ENCODE assay signal across 17 mouse cellular contexts in the genomic region with DNA sequence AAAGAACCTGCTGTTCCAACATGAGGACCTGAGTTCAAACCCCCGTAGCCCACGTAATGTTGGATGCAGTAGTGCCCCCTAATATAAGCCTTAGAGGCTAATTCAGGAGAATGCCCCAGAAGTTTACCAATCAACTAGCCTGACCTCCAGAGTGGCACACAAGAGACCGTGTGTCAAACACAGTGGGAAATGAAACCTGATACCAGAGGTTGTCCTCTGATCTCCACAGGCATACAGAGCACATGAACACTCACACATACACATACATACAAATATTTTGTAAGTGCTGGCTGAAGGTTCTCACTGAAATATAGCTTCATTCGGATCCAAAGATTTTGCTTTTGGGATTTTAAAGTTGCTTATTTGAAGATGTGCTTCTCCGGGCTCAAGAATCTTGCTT. TPM values are rescaled to one million over a fixed set of nuclear protein-coding genes. Genes with fewer than 3 reads are reported as not detected.
A peak's percentile ranks its signal among the peaks of the same experiment; 100 is the strongest.
DNase-seq lines count a peak whose midpoint lies in the region; ATAC-seq lines count a peak whose summit lies in the region.
"Had no signal": no experiment of that assay in that cellular context is flagged by ENCODE, and none has a peak within 500 bp of the region (broad histone marks: within the 10 kb centered on the region; RNA-seq: fewer than 3 reads in every experiment).

No protein-coding gene starts in this region.

- peak; percentile 44; the same call in 1 of the 2 replicates for ATAC-seq in forebrain, embryonic 14.5 days
- no peak for ATAC-seq in kidney, embryonic 16.5 days (ENCODE audit: low FRiP score, low TSS enrichment)
- ATAC-seq: Patski had no signal

- H3K36me3 ChIP-seq in forebrain, embryonic 14.5 days (ENCODE audit: control insufficient read depth, insufficient read depth, low read length) = no peaks in the 10 kb centered on the region
- H3K36me3 ChIP-seq in kidney, embryonic 16.5 days (ENCODE audit: insufficient read depth, low read length) = no peaks in the 10 kb centered on the region
- H3K36me3 ChIP-seq: heart, embryonic 10.5 days; limb, embryonic 10.5 days; neural tube, embryonic 15.5 days had no signal

- no peak overlapping the region for H3K4me3 ChIP-seq in forebrain, embryonic 14.5 days (ENCODE audit: low read depth, low read length)
- H3K4me3 ChIP-seq in kidney, embryonic 16.5 days (ENCODE audit: low read length) = no peak overlapping the region
- H3K4me3 ChIP-seq: erythroblast, embryonic 14.5 days; heart, embryonic 10.5 days; left cerebral cortex, adult 2 months; limb, embryonic 10.5 days; neural tube, embryonic 15.5 days had no signal

- H3K4me2 ChIP-seq in forebrain, embryonic 14.5 days (ENCODE audit: low read length) = no peak overlapping the region
- no peak overlapping the region for H3K4me2 ChIP-seq in kidney, embryonic 16.5 days (replicated peaks; ENCODE audit: low read depth, low read length)
- H3K4me2 ChIP-seq: liver, embryonic 11.5 days; neural tube, embryonic 15.5 days had no signal

- no peak overlapping the region for H3K27ac ChIP-seq in forebrain, embryonic 14.5 days (ENCODE audit: low read depth, low read length)
- no peak overlapping the region for H3K27ac ChIP-seq in kidney, embryonic 16.5 days (ENCODE audit: low read length)
- H3K27ac ChIP-seq: heart, embryonic 10.5 days; left cerebral cortex, adult 2 months; limb, embryonic 10.5 days; neural tube, embryonic 15.5 days had no signal

- no peaks in the 10 kb centered on the region for H3K9me3 ChIP-seq in forebrain, embryonic 14.5 days (replicated peaks; ENCODE audit: control insufficient read depth, low read length)
- no peaks in the 10 kb centered on the region for H3K9me3 ChIP-seq in kidney, embryonic 16.5 days (ENCODE audit: low read length)
- H3K9me3 ChIP-seq: heart, embryonic 10.5 days; limb, embryonic 10.5 days; neural tube, embryonic 15.5 days had no signal

- H3K27me3 ChIP-seq in forebrain, embryonic 14.5 days (replicated peaks; ENCODE audit: control insufficient read depth, insufficient read depth, low read length) = no peaks in the 10 kb centered on the region
- H3K27me3 ChIP-seq in kidney, embryonic 16.5 days (ENCODE audit: insufficient read depth, low read length) = no peaks in the 10 kb centered on the region
- H3K27me3 ChIP-seq: neural tube, embryonic 15.5 days; Patski had no signal

- 77% methylated on average over 5 of the region's 5 CpGs for WGBS in forebrain, embryonic 14.5 days
- WGBS in kidney, embryonic 16.5 days = 67% methylated on average over 5 of the region's 5 CpGs

- no peaks in the 10 kb centered on the region for H3K4me1 ChIP-seq in forebrain, embryonic 14.5 days (ENCODE audit: control insufficient read depth, insufficient read depth, low read length)
- no peaks in the 10 kb centered on the region for H3K4me1 ChIP-seq in kidney, embryonic 16.5 days (ENCODE audit: insufficient read depth, low read length)
- H3K4me1 ChIP-seq: neural tube, embryonic 15.5 days had no signal

- intact Hi-C loops in heart, postnatal 14 days (cut with DNase I) = loop anchor here (2.0 to 10.0 kb wide), 2 partner anchors 915 to 1105 kb away; no protein-coding TSS in a partner anchor

- no peak overlapping the region for H3K9ac ChIP-seq in forebrain, embryonic 14.5 days (ENCODE audit: low read length)
- no peak overlapping the region for H3K9ac ChIP-seq in kidney, embryonic 16.5 days (replicated peaks; ENCODE audit: low read length)
- H3K9ac ChIP-seq: neural tube, embryonic 15.5 days had no signal

- peak; percentile 16 for DNase-seq in heart, adult 11 months
- no peak for DNase-seq in heart, postnatal 14 days
- peak; percentile 17 for DNase-seq in 3T3-L1 (ENCODE audit: low read depth, low spot score)
- no peak for DNase-seq in forebrain, embryonic 14.5 days (ENCODE audit: low spot score)
- DNase-seq in mesoderm, embryonic 11.5 days (ENCODE audit: low read depth, low spot score) = peak; percentile 21
- no peak for DNase-seq in urinary bladder, postnatal 25 days (ENCODE audit: low spot score)
- DNase-seq: lung, adult 2 months; thymus, postnatal 36 days had no signal

RNA-seq across cellular contexts. Expression of a gene that starts 32.1 kb away (rescaled TPM):
- total RNA-seq in heart, postnatal 14 days (2021) = under 1 TPM; 0.45 to 0.68 TPM
- 0.13 TPM in 1 of 2 replicates, not detected in the other for polyA plus RNA-seq in forebrain, embryonic 14.5 days (2014; fragmentation: Nextera tagmentation; extraction: Ambion mirVana)
- 0.91 and 0.94 TPM in 2 replicates for polyA plus RNA-seq in kidney, embryonic 16.5 days (2015; fragmentation: Nextera tagmentation; extraction: Ambion mirVana)
- total RNA-seq: gastrocnemius, postnatal 36 days had no signal

Comparison
In these comparisons a context has a peak if more than half of its experiments do, and no peak if none do; other contexts are left out.
1. DNase-seq: peak in heart, adult 11 months (single experiment), 3T3-L1 (single experiment) and mesoderm, embryonic 11.5 days (single experiment); none in heart, postnatal 14 days (0 of 2), forebrain, embryonic 14.5 days (single experiment) and urinary bladder, postnatal 25 days (single experiment).